Comparison of ENCODE assay signal across 29 mouse cellular contexts in the genomic region with DNA sequence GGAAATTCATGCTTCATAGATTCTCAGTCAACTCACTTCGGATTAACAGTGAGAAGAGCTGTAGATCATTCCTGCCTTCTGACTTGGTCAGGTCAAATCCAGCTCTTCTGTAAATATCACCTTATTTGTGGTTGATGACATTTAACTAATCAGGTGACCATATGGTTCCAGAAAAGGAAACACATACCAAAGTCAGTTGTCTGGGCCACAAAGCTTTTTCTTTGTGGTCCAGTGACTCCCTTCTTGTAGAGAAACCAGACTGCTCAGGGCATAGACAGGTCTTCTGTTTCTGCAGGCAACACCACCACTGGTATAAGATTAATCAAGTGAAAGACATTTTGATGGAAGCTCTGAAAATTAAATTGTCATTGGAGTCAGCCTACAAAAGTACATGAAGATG.
"Had no signal": no experiment of that assay in that cellular context is flagged by ENCODE, and none has a peak within 500 bp of the region (broad histone marks: within the 10 kb centered on the region; RNA-seq: fewer than 3 reads in every experiment).

No protein-coding gene starts in this region.

- DNase-seq: heart, postnatal 10 days; heart, postnatal 14 days; heart, postnatal 36 days; heart, postnatal 4 days; kidney, adult 11 months; kidney, adult 18-20 months; kidney, adult 2 months; kidney, adult 8-10 months; kidney, adult 9 months; kidney, postnatal 10 days; kidney, postnatal 14 days; kidney, postnatal 25 days; kidney, postnatal 36 days; kidney, postnatal 4 days; layer of hippocampus, adult 9-11 months; layer of hippocampus, postnatal 36 days had no signal

- H3K27me3 ChIP-seq: heart, embryonic 12.5 days; heart, embryonic 13.5 days; heart, embryonic 15.5 days; hindbrain, embryonic 12.5 days; hindbrain, embryonic 13.5 days; hindbrain, embryonic 15.5 days; intestine, embryonic 15.5 days; kidney, embryonic 15.5 days had no signal

- ATAC-seq: hindbrain, embryonic 16.5 days; hindbrain, postnatal 0 days; inflammation-experienced regulatory T-cells, adult 6 months; intestine, embryonic 15.5 days; intestine, embryonic 16.5 days; intestine, postnatal 0 days had no signal
